Mouse (Mus musculus) cerebellum, adult 18-20 months (tissue): ENCODE results near the gene Sirt1.
A peak's percentile ranks its signal among the peaks of the same experiment; 100 is the strongest.
"Not testable (repeated sequence)": the region's sequence is repeated elsewhere in the genome, so short reads cannot be mapped to it uniquely, and the experiment has no call there.

Experiments
- DNase-seq, 2 experiments: peaks; one replicate each; pipeline ENCODE4 v3.0.0; 2021

The Sirt1 gene

GRCm38 (mm10) chr10:63386991-63387390 is 5.5 kb upstream of the Sirt1 start:
- DNase-seq: no peak

- peak; percentile 91 to 93 for DNase-seq
Measured at GRCm38 (mm10) chr10:63386444-63386843, 4.9 kb upstream of the Sirt1 start.

- not testable (repeated sequence) for DNase-seq
Measured at GRCm38 (mm10) chr10:63385897-63386296, 4.4 kb upstream of the Sirt1 start.

GRCm38 (mm10) chr10:63382372-63383279 is 1.1 kb upstream of the Sirt1 start, which contains the start of gene Dnajc12:
Gene Dnajc12 (plus strand): TSS chr10:63382443.
- DNase-seq: peak; percentile 84 to 92

- no peak for DNase-seq
Measured at GRCm38 (mm10) chr10:63378948-63379680, 2.4 kb downstream of the Sirt1 start.

- DNase-seq: peak; percentile 55 to 63
Measured at GRCm38 (mm10) chr10:63377468-63377867, 4.0 kb downstream of the Sirt1 start.

GRCm38 (mm10) chr10:63376303-63376702 is 5.2 kb downstream of the Sirt1 start:
- no peak for DNase-seq

- DNase-seq: no peak
Measured at GRCm38 (mm10) chr10:63368041-63368440, 13.5 kb downstream of the Sirt1 start.

- DNase-seq: no peak
Measured at GRCm38 (mm10) chr10:63367386-63367785, 14.1 kb downstream of the Sirt1 start.

- DNase-seq: no peak
Measured at GRCm38 (mm10) chr10:63365918-63366455, 15.5 kb downstream of the Sirt1 start.

GRCm38 (mm10) chr10:63360502-63360901 is 21.0 kb downstream of the Sirt1 start:
- DNase-seq: no peak

GRCm38 (mm10) chr10:63352111-63352510 is 29.4 kb downstream of the Sirt1 start:
- DNase-seq: no peak

GRCm38 (mm10) chr10:63351099-63351498 is 30.4 kb downstream of the Sirt1 start:
- DNase-seq: not testable (repeated sequence)

GRCm38 (mm10) chr10:63350666-63351065 is 30.8 kb downstream of the Sirt1 start:
- no peak for DNase-seq

- no peak for DNase-seq
Measured at GRCm38 (mm10) chr10:63348291-63348690, 33.2 kb downstream of the Sirt1 start.

GRCm38 (mm10) chr10:63344751-63345150 is 36.8 kb downstream of the Sirt1 start:
- DNase-seq: no peak

- DNase-seq: no peak
Measured at GRCm38 (mm10) chr10:63341351-63341750, 40.2 kb downstream of the Sirt1 start.

GRCm38 (mm10) chr10:63338914-63339643 is 42.4 kb downstream of the Sirt1 start:
- DNase-seq: peak; percentile 87 to 95

- peak; percentile 65 to 78 for DNase-seq
Measured at GRCm38 (mm10) chr10:63337951-63338836, 43.3 kb downstream of the Sirt1 start.

GRCm38 (mm10) chr10:63337326-63337725 is 44.2 kb downstream of the Sirt1 start:
- no peak for DNase-seq

- peak; percentile 6 to 16 for DNase-seq
Measured at GRCm38 (mm10) chr10:63336901-63337300, 44.6 kb downstream of the Sirt1 start.

GRCm38 (mm10) chr10:63327091-63327490 is 54.4 kb downstream of the Sirt1 start:
- no peak for DNase-seq
